ENCODE assay signal across 8 mouse cellular contexts in genomic region chr5:143909417-143910400, GRCm38 (mm10). TPM values are rescaled to one million over a fixed set of nuclear protein-coding genes. Genes with fewer than 3 reads are reported as not detected.
DNase-seq lines count a peak whose midpoint lies in the region; ATAC-seq and TF ChIP-seq lines count a peak whose summit lies in the region.

Gene Aimp2 (minus strand): TSS chr5:143909847.
Gene Pms2 (plus strand): TSS chr5:143909964.

- H3K9ac ChIP-seq in MEL (ENCODE audit: control insufficient read depth, low read depth, low read length, poor library complexity, severe bottlenecking): peak within 1 kb of the TSS; percentile 95
- peak within 1 kb of the TSS; percentile 57 for H3K9ac ChIP-seq in forebrain, postnatal 0 days
- peak within 1 kb of the TSS; percentile 64 for H3K9ac ChIP-seq in lung, embryonic 15.5 days

- peak; percentile 99 for ATAC-seq in forebrain, postnatal 0 days
- ATAC-seq in lung, embryonic 15.5 days (ENCODE audit: borderline replicate concordance, extremely low read depth, low FRiP score, low TSS enrichment): peak; percentile 99

- TF ChIP-seq RAD21 in MEL (IDR thresholded peaks at IDR 0.05; ENCODE audit: low read depth, low read length): no peak

- H3K27ac ChIP-seq in MEL (ENCODE audit: control insufficient read depth, low read depth, low read length): peak within 1 kb of the TSS; percentile 82
- peak within 1 kb of the TSS; percentile 31 for H3K27ac ChIP-seq in cerebellum, adult 2 months (ENCODE audit: insufficient read depth, low read length)
- H3K27ac ChIP-seq in forebrain, postnatal 0 days (ENCODE audit: low read depth, low read length): peak within 1 kb of the TSS; percentile 82
- H3K27ac ChIP-seq in lung, embryonic 15.5 days: peak within 1 kb of the TSS; percentile 85

- no peaks in the 10 kb centered on the region for H3K9me3 ChIP-seq in MEL (replicated peaks; ENCODE audit: insufficient read depth, low read length)
- H3K9me3 ChIP-seq in forebrain, postnatal 0 days (ENCODE audit: low read length): no peaks in the 10 kb centered on the region
- no peaks in the 10 kb centered on the region for H3K9me3 ChIP-seq in lung, embryonic 15.5 days

- no peak for TF ChIP-seq EP300 in MEL (IDR thresholded peaks at IDR 0.05; ENCODE audit: low read depth in 1 of 2, low read length in 2 of 2)

- peak; percentile 76 to 96 for TF ChIP-seq POLR2A in MEL (IDR thresholded peaks at IDR 0.05; ENCODE audit: control insufficient read depth in 1 of 2, insufficient read depth in 1 of 2, low read depth in 1 of 2, low read length in 2 of 2, poor library complexity in 1 of 2)
- TF ChIP-seq POLR2A in cerebellum, adult 2 months (IDR thresholded peaks at IDR 0.05; ENCODE audit: borderline replicate concordance, insufficient read depth, low read length): peak; percentile 63; the same call in 1 of the 2 replicates

- peak within 1 kb of the TSS; percentile 85 to 87 for H3K4me3 ChIP-seq in MEL (ENCODE audit: control insufficient read depth in 1 of 2, insufficient read depth in 1 of 2, low read depth in 2 of 2, low read length in 2 of 2)
- peak within 1 kb of the TSS; percentile 79 for H3K4me3 ChIP-seq in cerebellum, adult 2 months (replicated peaks; ENCODE audit: insufficient read depth, low read depth, low read length)
- peak within 1 kb of the TSS; percentile 45 for H3K4me3 ChIP-seq in forebrain, postnatal 0 days (ENCODE audit: low read depth, low read length)
- H3K4me3 ChIP-seq in lung, embryonic 15.5 days: peak within 1 kb of the TSS; percentile 72

- 0 out of 6 replicates have a peak, but pooled peaks of 1 of the 3 experiments have one; percentile 0 for TF ChIP-seq CTCF in MEL (IDR thresholded peaks at IDR 0.05 in 2 of 3, conservative IDR thresholded peaks at IDR 0.05 in 1 of 3; ENCODE audit: control insufficient read depth in 1 of 3, insufficient read depth in 1 of 3, low read depth in 2 of 3, low read length in 3 of 3, poor library complexity in 1 of 3, severe bottlenecking in 1 of 3)
- TF ChIP-seq CTCF in cerebellum, adult 2 months (IDR thresholded peaks at IDR 0.05; ENCODE audit: borderline replicate concordance, insufficient read depth, low read depth, low read length): no peak
- no peak for TF ChIP-seq CTCF in forebrain, postnatal 0 days (IDR thresholded peaks at IDR 0.05; ENCODE audit: low read depth)

- H3K4me2 ChIP-seq in forebrain, postnatal 0 days (ENCODE audit: low read depth): peak within 1 kb of the TSS; percentile 57
- H3K4me2 ChIP-seq in lung, embryonic 15.5 days: peak within 1 kb of the TSS; percentile 81

- peaks cover 0 to 15% of the 10 kb centered on the region in 2 experiments; a peak in 2 of 4 replicates for H3K4me1 ChIP-seq in MEL (ENCODE audit: control insufficient read depth in 1 of 2, insufficient read depth in 2 of 2, low read length in 2 of 2)
- H3K4me1 ChIP-seq in cerebellum, adult 2 months (ENCODE audit: control insufficient read depth, insufficient read depth, low read length): no peaks in the 10 kb centered on the region; the same call in 1 of the 2 replicates
- H3K4me1 ChIP-seq in forebrain, postnatal 0 days (ENCODE audit: insufficient read depth): peaks cover 17% of the 10 kb centered on the region
- peaks cover 24% of the 10 kb centered on the region for H3K4me1 ChIP-seq in lung, embryonic 15.5 days

- under 1% methylated on average over 70 of the region's 70 CpGs for WGBS in cerebellum, adult 2 months
- WGBS in forebrain, postnatal 0 days: 3% methylated on average over 70 of the region's 70 CpGs
- under 1% methylated on average over 70 of the region's 70 CpGs for whole genome bisulfite sequencing in lung, embryonic 15.5 days

- peaks cover 2 to 13% of the 10 kb centered on the region in 2 experiments for H3K36me3 ChIP-seq in MEL (ENCODE audit: control insufficient read depth in 1 of 2, insufficient read depth in 2 of 2, low read length in 2 of 2)
- peaks cover 15% of the 10 kb centered on the region for H3K36me3 ChIP-seq in forebrain, postnatal 0 days (ENCODE audit: insufficient read depth)
- peaks cover 10% of the 10 kb centered on the region; the same call in 1 of the 2 replicates for H3K36me3 ChIP-seq in lung, embryonic 15.5 days

- H3K27me3 ChIP-seq in MEL (ENCODE audit: control insufficient read depth in 1 of 2, insufficient read depth in 2 of 2, low read length in 2 of 2): no peaks in the 10 kb centered on the region
- no peaks in the 10 kb centered on the region for H3K27me3 ChIP-seq in cerebellum, adult 2 months (ENCODE audit: control insufficient read depth, insufficient read depth, low read length)
- no peaks in the 10 kb centered on the region for H3K27me3 ChIP-seq in forebrain, postnatal 0 days (ENCODE audit: insufficient read depth, low read length)
- H3K27me3 ChIP-seq in lung, embryonic 15.5 days: no peaks in the 10 kb centered on the region

- peaks cover 36% of the 10 kb centered on the region for H3K79me2 ChIP-seq in MEL (ENCODE audit: control insufficient read depth, insufficient read depth, low read length, poor library complexity)

- peak; percentile 99 for DNase-seq in MEL (ENCODE audit: low read depth, low spot score)
- peak; percentile 97 to 99 for DNase-seq in cerebellum, adult 2 months
- peak; percentile 99 for DNase-seq in forebrain, postnatal 0 days
- peak; percentile 96 for DNase-seq in heart, postnatal 4 days
- peak; percentile 98 for DNase-seq in layer of hippocampus, adult 8-10 months (ENCODE audit: low spot score in 2 of 2)
- peak; percentile 95 for DNase-seq in ovary, adult 18-20 months (ENCODE audit: low spot score)
- DNase-seq in thymus, postnatal 0 days (ENCODE audit: low spot score): peak; percentile 97

TF ChIP-seq in MEL, 35 proteins besides CTCF, POLR2A, EP300 and RAD21 (continues in another document):
- TF ChIP-seq SIN3A (IDR thresholded peaks at IDR 0.05; ENCODE audit: low read length) (peak; percentile 96), ELF1 (IDR thresholded peaks at IDR 0.05; ENCODE audit: low read depth, low read length) (peak; percentile 85), NELFE (IDR thresholded peaks at IDR 0.05; ENCODE audit: low read depth, low read length) (peak; percentile 94), JUND (IDR thresholded peaks at IDR 0.05; ENCODE audit: low read depth, low read length) (no peak), HCFC1 (IDR thresholded peaks at IDR 0.05; ENCODE audit: low read depth, low read length) (peak; percentile 90), GABPA (IDR thresholded peaks at IDR 0.05; ENCODE audit: low read depth, low read length) (no peak), NRF1 (IDR thresholded peaks at IDR 0.05; ENCODE audit: insufficient read depth, low read depth, low read length, poor library complexity, severe bottlenecking) (peak; percentile 80), TBP (IDR thresholded peaks at IDR 0.05; ENCODE audit: low read depth, low read length) (peak; percentile 83), RCOR1 (IDR thresholded peaks at IDR 0.05; ENCODE audit: low read depth, low read length) (no peak), MYB (IDR thresholded peaks at IDR 0.05; ENCODE audit: low read depth, low read length) (no peak), USF1 (IDR thresholded peaks at IDR 0.05; ENCODE audit: low read depth, low read length) (peak; percentile 69), ZMIZ1 (IDR thresholded peaks at IDR 0.05; ENCODE audit: low read depth, low read length) (peak; percentile 73), MAX (IDR thresholded peaks at IDR 0.05; ENCODE audit: low read length) (peak; percentile 97), CHD2 (IDR thresholded peaks at IDR 0.05; ENCODE audit: low read length) (peak; percentile 84), ZC3H11A (IDR thresholded peaks at IDR 0.05; ENCODE audit: low read depth, low read length) (no peak), TCF12 (IDR thresholded peaks at IDR 0.05; ENCODE audit: low read depth, low read length) (peak; percentile 25; the same call in 1 of the 2 replicates), KAT2A (conservative IDR thresholded peaks at IDR 0.05; ENCODE audit: low read depth, low read length) (peak; percentile 82), POLR2AphosphoS2 (IDR thresholded peaks at IDR 0.05; ENCODE audit: low read length) (peak; percentile 83), BHLHE40 (IDR thresholded peaks at IDR 0.05; ENCODE audit: borderline replicate concordance, low read depth, low read length) (no peak), ZKSCAN1 (IDR thresholded peaks at IDR 0.05; ENCODE audit: low read depth, low read length) (no peak), ETS1 (IDR thresholded peaks at IDR 0.05; ENCODE audit: low read depth, low read length) (0 out of 2 replicates have a peak, but pooled peaks have one; percentile 9), MXI1 (IDR thresholded peaks at IDR 0.05; ENCODE audit: low read depth, low read length) (peak; percentile 99), MYC (IDR thresholded peaks at IDR 0.05; ENCODE audit: low read depth, low read length) (peak; percentile 98), E2F4 (IDR thresholded peaks at IDR 0.05; ENCODE audit: borderline replicate concordance, low read depth, low read length) (peak; percentile 85)

RNA-seq across cellular contexts. Expression of gene Aimp2, which starts in this region (rescaled TPM):
- total RNA-seq in MEL (2012; rRNA removed): 113 and 134 TPM in 2 replicates
- polyA plus RNA-seq in MEL (2012; ENCODE audit: insufficient read depth in 1 of 2, insufficient read length in 2 of 2, low read depth in 1 of 2, low replicate concordance in 2 of 2, missing spikeins in 1 of 2): 100 to 1,000 TPM in 1 of 2 experiments, not detected in 1; 142 TPM
- 50.2 and 55.4 TPM in 2 replicates for polyA plus RNA-seq in cerebellum, adult 2 months (2012; rRNA removed)
- 41.8 and 53.1 TPM in 2 replicates for total RNA-seq in forebrain, postnatal 0 days (2014; rRNA removed)
- polyA plus RNA-seq in forebrain, postnatal 0 days (2015; fragmentation: Nextera tagmentation; extraction: Ambion mirVana): 86.9 and 88.9 TPM in 2 replicates
- 10 to 100 TPM; 43.6 to 45.8 TPM for total RNA-seq in heart, postnatal 4 days (2021)
- 10 to 100 TPM; 28.6 to 31.3 (median 29.1) TPM for total RNA-seq in layer of hippocampus, adult 8-10 months (2022)
- 95.5 and 103 TPM in 2 replicates for polyA plus RNA-seq in lung, embryonic 15.5 days (2015; fragmentation: Nextera tagmentation; extraction: Ambion mirVana)
- 83.7 and 88.0 TPM in 2 replicates for polyA plus RNA-seq in thymus, postnatal 0 days (2015; fragmentation: Nextera tagmentation; extraction: Ambion mirVana)

RNA-seq across cellular contexts. Expression of gene Pms2, which starts in this region (rescaled TPM):
- total RNA-seq in MEL (2012; rRNA removed): 16.5 and 17.7 TPM in 2 replicates
- polyA plus RNA-seq in MEL (2012; ENCODE audit: insufficient read depth in 1 of 2, insufficient read length in 2 of 2, low read depth in 1 of 2, low replicate concordance in 2 of 2, missing spikeins in 1 of 2): 10 to 100 TPM in 1 of 2 experiments, not detected in 1; 17.3 TPM
- 17.2 and 18.5 TPM in 2 replicates for polyA plus RNA-seq in cerebellum, adult 2 months (2012; rRNA removed)
- total RNA-seq in forebrain, postnatal 0 days (2014; rRNA removed): 19.6 and 28.4 TPM in 2 replicates
- 14.5 and 19.5 TPM in 2 replicates for polyA plus RNA-seq in forebrain, postnatal 0 days (2015; fragmentation: Nextera tagmentation; extraction: Ambion mirVana)
- total RNA-seq in heart, postnatal 4 days (2021): 10 to 100 TPM; 12.1 to 12.7 TPM
- total RNA-seq in layer of hippocampus, adult 8-10 months (2022): 10 to 100 TPM; 18.8 to 22.0 (median 20.8) TPM
- polyA plus RNA-seq in lung, embryonic 15.5 days (2015; fragmentation: Nextera tagmentation; extraction: Ambion mirVana): 27.8 and 31.2 TPM in 2 replicates
- 25.7 and 28.6 TPM in 2 replicates for polyA plus RNA-seq in thymus, postnatal 0 days (2015; fragmentation: Nextera tagmentation; extraction: Ambion mirVana)

Comparison
In these comparisons a context has a peak if more than half of its experiments do, and no peak if none do; other contexts are left out.
1. Peak in every context shown above with its lines: DNase-seq, ATAC-seq, H3K4me3 ChIP-seq and H3K27ac ChIP-seq.
2. H3K27ac ChIP-seq: peak in every context shown above with its lines; median percentile 85 in lung, embryonic 15.5 days; 82 in MEL; 82 in forebrain, postnatal 0 days; 31 in cerebellum, adult 2 months.